Comparison of ENCODE assay signal across 31 mouse cellular contexts in the genomic region with DNA sequence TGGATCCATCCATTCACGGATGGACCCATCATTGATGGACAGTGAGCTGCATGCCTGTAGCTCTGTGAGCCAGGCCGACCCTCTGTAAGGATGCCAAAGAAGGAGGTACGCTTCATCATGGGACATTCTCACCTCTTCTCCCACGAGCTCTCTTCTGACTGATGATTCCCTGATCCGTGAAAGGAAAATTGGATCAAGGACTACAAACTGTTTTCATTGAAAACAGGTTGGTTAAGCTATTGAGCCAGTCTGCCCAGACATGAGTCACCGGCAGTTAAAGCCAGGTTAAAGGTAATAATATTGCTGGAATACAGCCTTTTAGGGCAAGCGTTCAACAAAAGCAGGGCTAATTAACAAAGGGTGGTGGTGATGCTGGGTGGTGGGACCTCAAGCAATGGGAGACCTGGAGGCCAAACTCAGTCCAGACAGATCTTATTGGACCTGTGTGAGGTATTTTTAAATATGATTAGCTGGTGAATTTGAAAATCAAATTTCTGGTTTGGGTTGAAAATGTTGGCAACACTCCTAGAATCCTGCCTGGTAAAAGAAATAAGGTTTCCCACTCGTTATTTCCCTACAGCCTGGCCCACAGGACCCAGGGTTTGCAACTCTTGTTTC. TPM values are rescaled to one million over a fixed set of nuclear protein-coding genes. Genes with fewer than 3 reads are reported as not detected.
DNase-seq lines count a peak whose midpoint lies in the region; ATAC-seq and TF ChIP-seq lines count a peak whose summit lies in the region.
"Had no signal": no experiment of that assay in that cellular context is flagged by ENCODE, and none has a peak within 500 bp of the region (broad histone marks: within the 10 kb centered on the region; RNA-seq: fewer than 3 reads in every experiment).

No protein-coding gene starts in this region.

- TF ChIP-seq CTCF in kidney, adult 2 months (conservative IDR thresholded peaks at IDR 0.05; ENCODE audit: insufficient read depth, insufficient read length, low read depth, low read length), result no peak
- TF ChIP-seq CTCF in small intestine, adult 2 months (IDR thresholded peaks at IDR 0.05; ENCODE audit: extremely low read depth, insufficient read length, insufficient replicate concordance, low read depth, low read length), result no peak

- H3K27ac ChIP-seq in kidney, adult 2 months (ENCODE audit: insufficient read depth, low read depth, low read length), result peak overlapping the region; percentile 71; the same call in 1 of the 2 replicates
- H3K27ac ChIP-seq in small intestine, adult 2 months (ENCODE audit: insufficient read depth, low read depth, low read length), result peak overlapping the region; percentile 93
- H3K27ac ChIP-seq: embryonic facial prominence, embryonic 12.5 days; forebrain, embryonic 13.5 days; heart, embryonic 15.5 days; left cerebral cortex, adult 2 months; liver, embryonic 12.5 days; midbrain, embryonic 12.5 days; neural tube, embryonic 12.5 days had no signal

- H3K27me3 ChIP-seq in kidney, adult 2 months (replicated peaks; ENCODE audit: control insufficient read depth, insufficient read depth, low read length), result peaks cover 4% of the 10 kb centered on the region
- H3K27me3 ChIP-seq in small intestine, adult 2 months (ENCODE audit: control insufficient read depth, insufficient read depth, low read length), result no peaks in the 10 kb centered on the region
- H3K27me3 ChIP-seq: embryonic facial prominence, embryonic 12.5 days; heart, embryonic 15.5 days; liver, embryonic 12.5 days; midbrain, embryonic 12.5 days; neural tube, embryonic 12.5 days had no signal

- peaks cover 2% of the 10 kb centered on the region; the same call in 1 of the 2 replicates for H3K4me1 ChIP-seq in kidney, adult 2 months (ENCODE audit: control insufficient read depth, insufficient read depth, low read length)
- peaks cover 22% of the 10 kb centered on the region; the same call in 1 of the 2 replicates for H3K4me1 ChIP-seq in small intestine, adult 2 months (ENCODE audit: control insufficient read depth, insufficient read depth, insufficient read length, low read length)
- H3K4me1 ChIP-seq: embryonic facial prominence, embryonic 12.5 days; forebrain, embryonic 13.5 days; heart, embryonic 15.5 days; liver, embryonic 12.5 days; megakaryocyte, embryonic 14.5 days; midbrain, embryonic 12.5 days; neural tube, embryonic 12.5 days had no signal

- no peak for ATAC-seq in frontal cortex, adult (ENCODE audit: low TSS enrichment)
- ATAC-seq: forebrain, embryonic 13.5 days; hindbrain, embryonic 16.5 days; intestine, embryonic 16.5 days; liver, embryonic 12.5 days; liver, postnatal 0 days had no signal

- H3K4me3 ChIP-seq in kidney, adult 2 months (ENCODE audit: insufficient read depth, low read depth, low read length), result no peak overlapping the region
- no peak overlapping the region for H3K4me3 ChIP-seq in small intestine, adult 2 months (ENCODE audit: low read depth, low read length)
- H3K4me3 ChIP-seq: embryonic facial prominence, embryonic 12.5 days; erythroblast, embryonic 14.5 days; forebrain, embryonic 13.5 days; heart, embryonic 15.5 days; left cerebral cortex, adult 2 months; liver, embryonic 12.5 days; megakaryocyte, embryonic 14.5 days; midbrain, embryonic 12.5 days; myocyte; neural tube, embryonic 12.5 days had no signal

- no peak for TF ChIP-seq POLR2A in kidney, adult 2 months (IDR thresholded peaks at IDR 0.05; ENCODE audit: low read depth, low read length)
- TF ChIP-seq POLR2A in small intestine, adult 2 months (IDR thresholded peaks at IDR 0.05; ENCODE audit: low read depth, low read length), result no peak

- no peaks in the 10 kb centered on the region for H3K36me3 ChIP-seq in kidney, adult 2 months (ENCODE audit: control insufficient read depth, insufficient read depth, low read length)
- H3K36me3 ChIP-seq in small intestine, adult 2 months (ENCODE audit: control insufficient read depth, insufficient read depth, low read length), result no peaks in the 10 kb centered on the region
- H3K36me3 ChIP-seq: embryonic facial prominence, embryonic 12.5 days; heart, embryonic 15.5 days; liver, embryonic 12.5 days; midbrain, embryonic 12.5 days; neural tube, embryonic 12.5 days had no signal

- peak; percentile 27 for DNase-seq in kidney, adult 2 months
- no peak for DNase-seq in kidney, postnatal 14 days
- DNase-seq in NIH3T3 (ENCODE audit: low read depth), result peak; percentile 56
- peak; percentile 71 for DNase-seq in fibroblast of lung, adult 2 months (ENCODE audit: low read depth)
- DNase-seq: adrenal gland, adult 8-10 months; B cell, adult 2 months; cerebellum, adult 2 months; cerebellum, postnatal 14 days; gastrocnemius, postnatal 14 days; kidney, adult 9 months; kidney, postnatal 25 days; liver, postnatal 0 days; lung, postnatal 4 days; right cerebral cortex, adult 18-20 months; right cerebral cortex, postnatal 4 days; thymus, adult 2 months; thymus, postnatal 36 days had no signal

- 57% methylated on average over 8 of the region's 8 CpGs for WGBS in kidney, adult 2 months
- WGBS in small intestine, adult 2 months, result 39% methylated on average over 8 of the region's 8 CpGs

RNA-seq across cellular contexts. Expression of gene Slc35g1, which starts 39.5 kb away (rescaled TPM):
- 4.8 and 5.9 TPM in 2 replicates for polyA plus RNA-seq in kidney, adult 2 months (2012; rRNA removed)
- 25.1 and 36.9 TPM in 2 replicates for polyA plus RNA-seq in small intestine, adult 2 months (2012; rRNA removed)
